Comparison of ENCODE assay signal across 8 mouse cellular contexts in genomic region chr2:10284636-10285270, GRCm38 (mm10).
DNase-seq lines count a peak whose midpoint lies in the region; ATAC-seq and TF ChIP-seq lines count a peak whose summit lies in the region.

No protein-coding gene starts in this region.

- H3K9ac ChIP-seq in forebrain, postnatal 0 days: no peak overlapping the region
- H3K9ac ChIP-seq in hindbrain, embryonic 12.5 days: no peak overlapping the region
- H3K9ac ChIP-seq in lung, embryonic 14.5 days: no peak overlapping the region

- H3K9me3 ChIP-seq in forebrain, postnatal 0 days (ENCODE audit: low read length): no peaks in the 10 kb centered on the region
- no peaks in the 10 kb centered on the region for H3K9me3 ChIP-seq in hindbrain, embryonic 12.5 days (replicated peaks)
- H3K9me3 ChIP-seq in lung, embryonic 14.5 days (ENCODE audit: low read depth, low read length): no peaks in the 10 kb centered on the region

- H3K4me2 ChIP-seq in forebrain, postnatal 0 days (ENCODE audit: low read depth): no peak overlapping the region
- no peak overlapping the region for H3K4me2 ChIP-seq in hindbrain, embryonic 12.5 days (replicated peaks)
- H3K4me2 ChIP-seq in lung, embryonic 14.5 days: no peak overlapping the region

- 4% methylated on average over 10 of the region's 10 CpGs for WGBS in forebrain, postnatal 0 days
- 3% methylated on average over 10 of the region's 10 CpGs for WGBS in hindbrain, embryonic 12.5 days
- WGBS in lung, embryonic 14.5 days: 14% methylated on average over 10 of the region's 10 CpGs

- ATAC-seq in forebrain, postnatal 0 days: no peak
- 0 out of 2 replicates have a peak, but pooled peaks have one; percentile 28 for ATAC-seq in hindbrain, embryonic 12.5 days (ENCODE audit: low FRiP score)
- no peak for ATAC-seq in lung, embryonic 14.5 days (ENCODE audit: insufficient read depth)

- 0 out of 2 replicates have a peak, but pooled peaks cover 8% of the 10 kb centered on the region for H3K27me3 ChIP-seq in forebrain, postnatal 0 days (ENCODE audit: insufficient read depth, low read length)
- H3K27me3 ChIP-seq in hindbrain, embryonic 12.5 days: peaks cover 20% of the 10 kb centered on the region
- H3K27me3 ChIP-seq in lung, embryonic 14.5 days (ENCODE audit: insufficient read depth, low read length): no peaks in the 10 kb centered on the region

- no peaks in the 10 kb centered on the region for H3K36me3 ChIP-seq in forebrain, postnatal 0 days (ENCODE audit: insufficient read depth)
- no peaks in the 10 kb centered on the region for H3K36me3 ChIP-seq in hindbrain, embryonic 12.5 days
- no peaks in the 10 kb centered on the region for H3K36me3 ChIP-seq in lung, embryonic 14.5 days (ENCODE audit: insufficient read depth)

- H3K27ac ChIP-seq in forebrain, postnatal 0 days (ENCODE audit: low read depth, low read length): no peak overlapping the region
- H3K27ac ChIP-seq in hindbrain, embryonic 12.5 days: no peak overlapping the region
- no peak overlapping the region for H3K27ac ChIP-seq in lung, embryonic 14.5 days (ENCODE audit: low read depth)

- H3K4me1 ChIP-seq in forebrain, postnatal 0 days (ENCODE audit: insufficient read depth): no peaks in the 10 kb centered on the region
- H3K4me1 ChIP-seq in hindbrain, embryonic 12.5 days: peaks cover 5% of the 10 kb centered on the region; the same call in 1 of the 2 replicates
- no peaks in the 10 kb centered on the region for H3K4me1 ChIP-seq in lung, embryonic 14.5 days (ENCODE audit: insufficient read depth)

- intact Hi-C loops in left cerebral cortex, postnatal 14 days (cut with DNase I): loop anchor here (10.0 kb wide), 1 partner anchor 1610 kb away; no protein-coding TSS in a partner anchor
- intact Hi-C loops in left cerebral cortex, postnatal 36 days (cut with DNase I): loop anchor here (10.0 kb wide), 1 partner anchor 1610 kb away; no protein-coding TSS in a partner anchor

- TF ChIP-seq CTCF in forebrain, postnatal 0 days (IDR thresholded peaks at IDR 0.05; ENCODE audit: low read depth): peak; percentile 42; the same call in 1 of the 2 replicates
- peak; percentile 41; the same call in 1 of the 2 replicates for TF ChIP-seq CTCF in lung, embryonic 14.5 days (IDR thresholded peaks at IDR 0.05; ENCODE audit: low read depth)

- H3K4me3 ChIP-seq in forebrain, postnatal 0 days (ENCODE audit: low read depth, low read length): no peak overlapping the region
- H3K4me3 ChIP-seq in hindbrain, embryonic 12.5 days: no peak overlapping the region
- no peak overlapping the region for H3K4me3 ChIP-seq in lung, embryonic 14.5 days (ENCODE audit: low read depth, low read length)

- DNase-seq in left cerebral cortex, postnatal 14 days (ENCODE audit: low spot score in 2 of 2): peak; percentile 40 to 48
- DNase-seq in left cerebral cortex, postnatal 36 days (ENCODE audit: low spot score in 2 of 2): no peak
- peak; percentile 20 for DNase-seq in adrenal gland, adult 8-10 months
- no peak for DNase-seq in forebrain, postnatal 0 days
- DNase-seq in lung, embryonic 14.5 days: peak; percentile 42
- peak; percentile 74 for DNase-seq in yolk sac, embryonic 10.5 days (ENCODE audit: low spot score)
- DNase-seq in B cell, adult 2 months: no peak

Comparison
In these comparisons a context has a peak if more than half of its experiments do, and no peak if none do; other contexts are left out.
1. DNase-seq: peak in left cerebral cortex, postnatal 14 days (2 of 2), adrenal gland, adult 8-10 months (single experiment), lung, embryonic 14.5 days (single experiment) and yolk sac, embryonic 10.5 days (single experiment); none in left cerebral cortex, postnatal 36 days (0 of 2), forebrain, postnatal 0 days (single experiment) and B cell, adult 2 months (0 of 2).